Mouse (Mus musculus): ENCODE measurements at regions not wholly inside any gene's neighbourhood (a gene's known extent, or its start where the extent isn't known, plus 50 kb on each side); places are given as distances from the start of the nearest gene placed in this dataset.

DNA sequence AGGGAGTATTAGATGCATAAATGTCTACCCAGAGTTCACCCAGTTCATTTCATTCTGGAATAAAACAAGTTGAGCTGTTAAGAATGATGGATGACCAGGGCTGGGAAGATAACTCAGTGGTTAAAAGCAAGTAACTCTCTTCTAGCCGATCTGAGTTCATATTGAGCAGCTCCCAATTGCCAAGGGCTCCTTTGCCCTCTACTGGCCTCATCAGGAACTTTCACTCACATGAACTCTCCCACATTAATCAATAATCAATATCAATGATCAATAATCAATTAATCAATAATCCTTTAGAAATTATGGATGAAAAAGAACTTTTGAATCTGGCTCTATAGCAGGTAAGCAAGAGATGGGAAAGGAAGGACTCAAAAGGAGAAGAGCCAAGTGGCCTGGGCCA, 206.3 kb upstream of the Mtpn start:
- Histone ChIP-seq H3K36me3 (ENCODE audit: control insufficient read depth, insufficient read depth) (no peaks in the 10 kb centered on the region), H3K27me3 (ENCODE audit: control insufficient read depth, insufficient read depth, insufficient read length) (no peaks in the 10 kb centered on the region), H3K79me3 (ENCODE audit: low read depth) (no peaks in the 10 kb centered on the region), H3K4me3 (ENCODE audit: insufficient read depth, poor library complexity, severe bottlenecking) (no peak overlapping the region), H3ac (ENCODE audit: control insufficient read depth, insufficient read length, low read depth) (no peak overlapping the region), H3K79me2 (ENCODE audit: control insufficient read depth, insufficient read depth) (no peaks in the 10 kb centered on the region)
- no peak for TF ChIP-seq MYOG (IDR thresholded peaks at IDR 0.05; ENCODE audit: control insufficient read depth, extremely low read depth, insufficient read length)
- TF ChIP-seq MYOD1 (IDR thresholded peaks at IDR 0.05; ENCODE audit: control insufficient read depth, insufficient read length, low read depth): no peak
- no peak for TF ChIP-seq MAX (IDR thresholded peaks at IDR 0.05)
- no peak for TF ChIP-seq USF1 (IDR thresholded peaks at IDR 0.05; ENCODE audit: low read depth)
- no peak for TF ChIP-seq CEBPB (IDR thresholded peaks at IDR 0.05; ENCODE audit: low read depth)
- no peak for TF ChIP-seq CTCF (IDR thresholded peaks at IDR 0.05; ENCODE audit: control insufficient read depth, insufficient read depth, insufficient read length)

GRCm38 (mm10) chr6:35705587-35705986, 165.9 kb upstream of the Mtpn start:
- Histone ChIP-seq H3K27me3 (ENCODE audit: control insufficient read depth, insufficient read depth, insufficient read length) (no peaks in the 10 kb centered on the region), H3K36me3 (ENCODE audit: control insufficient read depth, insufficient read depth) (no peaks in the 10 kb centered on the region), H3ac (ENCODE audit: control insufficient read depth, insufficient read length, low read depth) (no peak overlapping the region), H3K79me2 (ENCODE audit: control insufficient read depth, insufficient read depth) (no peaks in the 10 kb centered on the region), H3K4me3 (ENCODE audit: insufficient read depth, poor library complexity, severe bottlenecking) (no peak overlapping the region), H3K79me3 (ENCODE audit: low read depth) (no peaks in the 10 kb centered on the region)
- TF ChIP-seq CEBPB (IDR thresholded peaks at IDR 0.05; ENCODE audit: low read depth): no peak

DNA sequence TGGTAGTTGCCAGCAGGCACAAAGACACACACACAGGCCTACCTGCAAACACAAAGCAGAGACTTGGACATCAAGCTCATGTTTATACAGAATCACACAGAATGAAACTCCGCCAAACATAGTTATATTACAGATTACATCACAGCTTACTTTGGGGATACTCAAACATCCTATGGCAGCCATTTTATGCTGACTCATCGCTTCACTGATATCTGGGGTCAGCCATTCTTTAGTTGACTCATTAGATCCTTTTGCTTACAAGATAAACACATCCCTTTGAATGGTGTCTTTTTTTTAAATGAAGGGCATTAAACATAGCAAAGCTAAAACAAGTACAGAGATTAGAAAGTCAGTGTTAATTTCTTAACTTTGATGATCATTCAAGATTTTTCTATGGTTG, 127.4 kb upstream of the Mtpn start:
- no peaks in the 10 kb centered on the region for H3K79me2 ChIP-seq (ENCODE audit: control insufficient read depth, insufficient read depth)
- H3K27me3 ChIP-seq (ENCODE audit: control insufficient read depth, insufficient read depth, insufficient read length): no peaks in the 10 kb centered on the region
- no peak overlapping the region for H3ac ChIP-seq (ENCODE audit: control insufficient read depth, insufficient read length, low read depth)
- H3K4me3 ChIP-seq (ENCODE audit: insufficient read depth, poor library complexity, severe bottlenecking): no peak overlapping the region
- H3K79me3 ChIP-seq (ENCODE audit: low read depth): no peaks in the 10 kb centered on the region
- TF ChIP-seq CTCF (IDR thresholded peaks at IDR 0.05; ENCODE audit: control insufficient read depth, insufficient read depth, insufficient read length): no peak
- TF ChIP-seq CEBPB (IDR thresholded peaks at IDR 0.05; ENCODE audit: low read depth): no peak
- no peak for TF ChIP-seq MYOD1 (IDR thresholded peaks at IDR 0.05; ENCODE audit: control insufficient read depth, insufficient read length, low read depth)
- no peak for TF ChIP-seq USF1 (IDR thresholded peaks at IDR 0.05; ENCODE audit: low read depth)
- TF ChIP-seq MAX (IDR thresholded peaks at IDR 0.05): no peak
- TF ChIP-seq MYOG (IDR thresholded peaks at IDR 0.05; ENCODE audit: control insufficient read depth, extremely low read depth, insufficient read length): no peak
- no peak for TF ChIP-seq FOSL1 (IDR thresholded peaks at IDR 0.05; ENCODE audit: insufficient read depth, low read length, poor library complexity, severe bottlenecking)
- H3K36me3 ChIP-seq (ENCODE audit: control insufficient read depth, insufficient read depth): no peaks in the 10 kb centered on the region

DNA sequence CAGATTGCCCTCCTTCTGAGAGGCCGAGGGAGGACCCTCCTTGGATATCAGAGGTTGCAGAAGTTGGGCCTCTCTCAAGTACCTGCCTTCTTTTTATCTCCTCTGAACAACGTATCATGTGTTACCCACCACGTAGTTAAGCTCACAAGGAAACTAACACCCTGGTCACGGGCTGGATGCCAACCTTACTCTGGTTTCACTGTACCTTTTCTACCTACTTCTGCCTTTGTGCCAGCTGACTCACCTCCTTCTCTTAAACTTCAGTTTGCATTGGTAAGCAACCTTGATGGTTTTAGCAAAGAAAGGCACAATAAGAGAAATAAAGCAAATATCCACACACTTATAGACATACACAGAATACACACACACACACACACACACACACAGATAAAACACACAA, 111.7 kb upstream of the Mtpn start:
- Histone ChIP-seq H3ac (ENCODE audit: control insufficient read depth, insufficient read length, low read depth) (no peak overlapping the region), H3K79me2 (ENCODE audit: control insufficient read depth, insufficient read depth) (no peaks in the 10 kb centered on the region), H3K36me3 (ENCODE audit: control insufficient read depth, insufficient read depth) (no peaks in the 10 kb centered on the region), H3K27me3 (ENCODE audit: control insufficient read depth, insufficient read depth, insufficient read length) (no peaks in the 10 kb centered on the region), H3K79me3 (ENCODE audit: low read depth) (no peaks in the 10 kb centered on the region), H3K4me3 (ENCODE audit: insufficient read depth, poor library complexity, severe bottlenecking) (no peak overlapping the region)
- TF ChIP-seq CTCF (IDR thresholded peaks at IDR 0.05; ENCODE audit: control insufficient read depth, insufficient read depth, insufficient read length): no peak
- no peak for TF ChIP-seq MYOG (IDR thresholded peaks at IDR 0.05; ENCODE audit: control insufficient read depth, extremely low read depth, insufficient read length)
- TF ChIP-seq CEBPB (IDR thresholded peaks at IDR 0.05; ENCODE audit: low read depth): no peak
- no peak for TF ChIP-seq FOSL1 (IDR thresholded peaks at IDR 0.05; ENCODE audit: insufficient read depth, low read length, poor library complexity, severe bottlenecking)
- no peak for TF ChIP-seq USF1 (IDR thresholded peaks at IDR 0.05; ENCODE audit: low read depth)
- no peak for TF ChIP-seq MYOD1 (IDR thresholded peaks at IDR 0.05; ENCODE audit: control insufficient read depth, insufficient read length, low read depth)
- no peak for TF ChIP-seq MAX (IDR thresholded peaks at IDR 0.05)

GRCm38 (mm10) chr6:35645210-35645609, 105.5 kb upstream of the Mtpn start:
- H3K4me3 ChIP-seq (ENCODE audit: insufficient read depth, poor library complexity, severe bottlenecking): no peak overlapping the region
- no peaks in the 10 kb centered on the region for H3K79me2 ChIP-seq (ENCODE audit: control insufficient read depth, insufficient read depth)
- no peaks in the 10 kb centered on the region for H3K36me3 ChIP-seq (ENCODE audit: control insufficient read depth, insufficient read depth)
- TF ChIP-seq CEBPB (IDR thresholded peaks at IDR 0.05; ENCODE audit: low read depth): no peak
- no peak for TF ChIP-seq MYOD1 (IDR thresholded peaks at IDR 0.05; ENCODE audit: control insufficient read depth, insufficient read length, low read depth)
- TF ChIP-seq FOSL1 (IDR thresholded peaks at IDR 0.05; ENCODE audit: insufficient read depth, low read length, poor library complexity, severe bottlenecking): no peak
- no peak for TF ChIP-seq USF1 (IDR thresholded peaks at IDR 0.05; ENCODE audit: low read depth)
- TF ChIP-seq CTCF (IDR thresholded peaks at IDR 0.05; ENCODE audit: control insufficient read depth, insufficient read depth, insufficient read length): no peak
- TF ChIP-seq MAX (IDR thresholded peaks at IDR 0.05): no peak
- no peak for TF ChIP-seq MYOG (IDR thresholded peaks at IDR 0.05; ENCODE audit: control insufficient read depth, extremely low read depth, insufficient read length)
- no peaks in the 10 kb centered on the region for H3K27me3 ChIP-seq (ENCODE audit: control insufficient read depth, insufficient read depth, insufficient read length)
- no peaks in the 10 kb centered on the region for H3K79me3 ChIP-seq (ENCODE audit: low read depth)
- no peak overlapping the region for H3ac ChIP-seq (ENCODE audit: control insufficient read depth, insufficient read length, low read depth)

GRCm38 (mm10) chr6:35640672-35641071, 101.0 kb upstream of the Mtpn start:
- no peaks in the 10 kb centered on the region for H3K79me2 ChIP-seq (ENCODE audit: control insufficient read depth, insufficient read depth)
- H3K4me3 ChIP-seq (ENCODE audit: insufficient read depth, poor library complexity, severe bottlenecking): no peak overlapping the region
- H3K27me3 ChIP-seq (ENCODE audit: control insufficient read depth, insufficient read depth, insufficient read length): no peaks in the 10 kb centered on the region
- no peaks in the 10 kb centered on the region for H3K36me3 ChIP-seq (ENCODE audit: control insufficient read depth, insufficient read depth)
- H3ac ChIP-seq (ENCODE audit: control insufficient read depth, insufficient read length, low read depth): no peak overlapping the region
- H3K79me3 ChIP-seq (ENCODE audit: low read depth): no peaks in the 10 kb centered on the region
- TF ChIP-seq CEBPB (IDR thresholded peaks at IDR 0.05; ENCODE audit: low read depth) (no peak), MYOD1 (IDR thresholded peaks at IDR 0.05; ENCODE audit: control insufficient read depth, insufficient read length, low read depth) (no peak), FOSL1 (IDR thresholded peaks at IDR 0.05; ENCODE audit: insufficient read depth, low read length, poor library complexity, severe bottlenecking) (no peak), MYOG (IDR thresholded peaks at IDR 0.05; ENCODE audit: control insufficient read depth, extremely low read depth, insufficient read length) (no peak), MAX (IDR thresholded peaks at IDR 0.05) (no peak), USF1 (IDR thresholded peaks at IDR 0.05; ENCODE audit: low read depth) (no peak), CTCF (IDR thresholded peaks at IDR 0.05; ENCODE audit: control insufficient read depth, insufficient read depth, insufficient read length) (no peak)

Measured in C2C12 (cell line).